10 mouse cellular contexts compared by ENCODE assay signal in genomic region chr9:118590230-118590629, GRCm38 (mm10). TPM values are rescaled to one million over a fixed set of nuclear protein-coding genes. Genes with fewer than 3 reads are reported as not detected.
DNase-seq lines count a peak whose midpoint lies in the region; ATAC-seq lines count a peak whose summit lies in the region.
"Had no signal": no experiment of that assay in that cellular context is flagged by ENCODE, and none has a peak within 500 bp of the region (broad histone marks: within the 10 kb centered on the region; RNA-seq: fewer than 3 reads in every experiment).

No protein-coding gene starts in this region.

- H3K36me3 ChIP-seq in embryonic facial prominence, embryonic 12.5 days = no peaks in the 10 kb centered on the region
- H3K36me3 ChIP-seq in embryonic facial prominence, embryonic 10.5 days (replicated peaks) = no peaks in the 10 kb centered on the region
- no peaks in the 10 kb centered on the region for H3K36me3 ChIP-seq in neural tube, embryonic 11.5 days (ENCODE audit: control insufficient read depth, insufficient read depth, low read length)
- H3K36me3 ChIP-seq: liver, embryonic 13.5 days had no signal

- no peak overlapping the region for H3K4me3 ChIP-seq in embryonic facial prominence, embryonic 12.5 days
- no peak overlapping the region for H3K4me3 ChIP-seq in embryonic facial prominence, embryonic 10.5 days
- no peak overlapping the region for H3K4me3 ChIP-seq in neural tube, embryonic 11.5 days (ENCODE audit: low read depth, low read length)
- H3K4me3 ChIP-seq: liver, embryonic 13.5 days had no signal

- H3K27me3 ChIP-seq in embryonic facial prominence, embryonic 12.5 days = no peaks in the 10 kb centered on the region
- H3K27me3 ChIP-seq in embryonic facial prominence, embryonic 10.5 days (replicated peaks; ENCODE audit: low read depth, poor library complexity, severe bottlenecking) = no peaks in the 10 kb centered on the region
- no peaks in the 10 kb centered on the region for H3K27me3 ChIP-seq in neural tube, embryonic 11.5 days (ENCODE audit: control insufficient read depth, insufficient read depth, low read length)
- H3K27me3 ChIP-seq: liver, embryonic 13.5 days had no signal

- peak overlapping the region; percentile 51; the same call in 1 of the 2 replicates for H3K27ac ChIP-seq in embryonic facial prominence, embryonic 12.5 days
- no peak overlapping the region; the same call in 1 of the 2 replicates for H3K27ac ChIP-seq in embryonic facial prominence, embryonic 10.5 days (replicated peaks)
- H3K27ac ChIP-seq in neural tube, embryonic 11.5 days (ENCODE audit: low read depth, low read length) = no peak overlapping the region
- H3K27ac ChIP-seq: kidney, postnatal 0 days; liver, embryonic 13.5 days had no signal

- WGBS in embryonic facial prominence, embryonic 12.5 days = 73% methylated on average over 7 of the region's 7 CpGs
- WGBS in embryonic facial prominence, embryonic 10.5 days = 86% methylated on average over 7 of the region's 7 CpGs
- 46% methylated on average over 7 of the region's 7 CpGs for WGBS in neural tube, embryonic 11.5 days

- H3K4me2 ChIP-seq in embryonic facial prominence, embryonic 12.5 days (replicated peaks) = no peak overlapping the region
- H3K4me2 ChIP-seq in neural tube, embryonic 11.5 days (ENCODE audit: low read depth) = no peak overlapping the region
- H3K4me2 ChIP-seq: liver, embryonic 13.5 days had no signal

- no peak for DNase-seq in embryonic facial prominence, embryonic 10.5 days (ENCODE audit: low spot score)
- DNase-seq in neural tube, embryonic 11.5 days (ENCODE audit: low spot score) = peak; percentile 31
- DNase-seq in neural tube, embryonic 10.5 days (ENCODE audit: extremely low spot score, low spot score) = no peak
- DNase-seq in heart, postnatal 4 days = peak; percentile 71
- peak; percentile 53 for DNase-seq in retina, postnatal 7 days (ENCODE audit: low read depth, low spot score)
- no peak for DNase-seq in left cerebral cortex, postnatal 25 days (ENCODE audit: low spot score in 2 of 2)
- DNase-seq in B cell, adult 2 months = no peak
- DNase-seq: liver, embryonic 13.5 days had no signal

- intact Hi-C loops in left cerebral cortex, postnatal 25 days (cut with DNase I) = loop anchor here (5.0 kb wide), 1 partner anchor 282 kb away; no protein-coding TSS in a partner anchor

- no peak overlapping the region for H3K9ac ChIP-seq in embryonic facial prominence, embryonic 12.5 days
- no peak overlapping the region for H3K9ac ChIP-seq in neural tube, embryonic 11.5 days (ENCODE audit: low read length)
- H3K9ac ChIP-seq: liver, embryonic 13.5 days had no signal

- H3K4me1 ChIP-seq in embryonic facial prominence, embryonic 12.5 days = peaks cover 46% of the 10 kb centered on the region
- peaks cover 51% of the 10 kb centered on the region for H3K4me1 ChIP-seq in embryonic facial prominence, embryonic 10.5 days
- no peaks in the 10 kb centered on the region; the same call in 1 of the 2 replicates for H3K4me1 ChIP-seq in neural tube, embryonic 11.5 days (ENCODE audit: control insufficient read depth, insufficient read depth, low read length)

- H3K9me3 ChIP-seq in embryonic facial prominence, embryonic 12.5 days = no peaks in the 10 kb centered on the region
- no peaks in the 10 kb centered on the region for H3K9me3 ChIP-seq in embryonic facial prominence, embryonic 10.5 days
- H3K9me3 ChIP-seq in neural tube, embryonic 11.5 days (ENCODE audit: control insufficient read depth, low read length) = no peaks in the 10 kb centered on the region
- H3K9me3 ChIP-seq: liver, embryonic 13.5 days had no signal

- ATAC-seq in embryonic facial prominence, embryonic 12.5 days (ENCODE audit: insufficient number of reproducible peaks, insufficient read depth, low FRiP score, low TSS enrichment) = no peak
- 0 out of 2 replicates have a peak, but pooled peaks have one; percentile 4 for ATAC-seq in neural tube, embryonic 11.5 days (ENCODE audit: insufficient read depth, low FRiP score, low TSS enrichment)

RNA-seq across cellular contexts. Expression of gene Itga9, which starts 16.3 kb away (rescaled TPM):
- polyA plus RNA-seq in embryonic facial prominence, embryonic 12.5 days (2016; fragmentation: Nextera tagmentation; extraction: Ambion mirVana) = 18.7 and 24.9 TPM in 2 replicates
- polyA plus RNA-seq in embryonic facial prominence, embryonic 10.5 days (2016; fragmentation: Nextera tagmentation; extraction: Ambion mirVana) = 11.9 and 13.4 TPM in 2 replicates
- 8.2 and 9.9 TPM in 2 replicates for polyA plus RNA-seq in neural tube, embryonic 11.5 days (2014; fragmentation: Nextera tagmentation; extraction: Ambion mirVana)
- total RNA-seq in heart, postnatal 4 days (2021) = 100 to 1,000 TPM in 1 of 2 experiments, 10 to 100 TPM in 1; 99.6 to 116 TPM
- 1 to 10 TPM; 6.7 to 7.0 TPM for total RNA-seq in left cerebral cortex, postnatal 25 days (2021)

Comparison
In these comparisons a context has a peak if more than half of its experiments do, and no peak if none do; other contexts are left out.
1. DNase-seq: peak in neural tube, embryonic 11.5 days (single experiment), heart, postnatal 4 days (single experiment) and retina, postnatal 7 days (single experiment); none in embryonic facial prominence, embryonic 10.5 days (single experiment), neural tube, embryonic 10.5 days (single experiment), left cerebral cortex, postnatal 25 days (0 of 2) and B cell, adult 2 months (0 of 2).